Mouse (Mus musculus) stomach, embryonic 15.5 days (tissue): ENCODE measurements at regions not wholly inside any gene's neighbourhood (a gene's known extent, or its start where the extent isn't known, plus 50 kb on each side); places are given as distances from the start of the nearest gene placed in this dataset.

Source experiments
- ATAC-seq: fragments of 200-750 bp; cut with Nextera tagmentation; 2 replicates; pipeline ENCODE4 v1.8.0; 2017; ENCODE audit warnings: low read depth, moderate number of reproducible peaks, moderate TSS enrichment; ENCODE audit not compliant: insufficient read depth, low FRiP score
- H3K27ac ChIP-seq: fragments of 300-500 bp; sonication (generic); 2 replicates; pipeline ENCODE4 v1.5.1; 2015; ENCODE audit warnings: mild to moderate bottlenecking, inconsistent platforms
- H3K27me3 ChIP-seq: fragments of 300-500 bp; sonication (generic); replicated peaks from 2 replicates; pipeline ENCODE4 v1.6.1; 2015; ENCODE audit warnings: inconsistent platforms
- H3K36me3 ChIP-seq: fragments of 300-500 bp; sonication (generic); 2 replicates; pipeline ENCODE4 v1.6.1; 2015; ENCODE audit warnings: inconsistent platforms
- H3K4me1 ChIP-seq: fragments of 300-500 bp; sonication (generic); 2 replicates; pipeline ENCODE4 v1.6.1; 2015; ENCODE audit warnings: inconsistent platforms
- H3K4me2 ChIP-seq: fragments of 300-500 bp; sonication (generic); 2 replicates; pipeline ENCODE4 v1.6.1; 2015; ENCODE audit warnings: mild to moderate bottlenecking, inconsistent platforms
- H3K4me3 ChIP-seq: fragments of 300-500 bp; sonication (generic); replicated peaks from 2 replicates; pipeline ENCODE4 v1.5.1; 2015; ENCODE audit warnings: inconsistent platforms
- H3K9ac ChIP-seq: fragments of 300-500 bp; sonication (generic); 2 replicates; pipeline ENCODE4 v1.6.1; 2015; ENCODE audit warnings: inconsistent platforms
- H3K9me3 ChIP-seq: fragments of 300-500 bp; sonication (generic); 2 replicates; pipeline ENCODE4 v1.6.1; 2016; ENCODE audit warnings: inconsistent platforms
- whole genome bisulfite sequencing: fragments of 180-500 bp; shearing (Covaris S2); methylation state at CpG from one replicate; pipeline ENCODE4 v1.1.7; 2015; 5-methylcytosine and 5-hydroxymethylcytosine counted together

- ATAC-seq = no peak
Measured at GRCm38 (mm10) chr8:23504704-23505103, 1093.5 kb downstream of the Mrps31 start.

GRCm38 (mm10) chr8:23505216-23505615, 1094.1 kb downstream of the Mrps31 start:
- H3K4me2 ChIP-seq = 0 out of 2 replicates have a peak overlapping the region, but pooled peaks have one; percentile 40
- 86% methylated on average over 9 of the region's 9 CpGs for WGBS
- no peak overlapping the region for H3K27ac ChIP-seq
- H3K4me3 ChIP-seq = no peak overlapping the region
- H3K36me3 ChIP-seq = no peaks in the 10 kb centered on the region
- H3K4me1 ChIP-seq = peaks cover 2% of the 10 kb centered on the region; the same call in 1 of the 2 replicates
- no peaks in the 10 kb centered on the region for H3K9me3 ChIP-seq
- ATAC-seq = no peak
- H3K9ac ChIP-seq = no peak overlapping the region
- H3K27me3 ChIP-seq = no peaks in the 10 kb centered on the region

More at GRCm38 (mm10) chr8:23504704-23505103, 1093.5 kb downstream of the Mrps31 start:
- Histone ChIP-seq H3K9me3 (no peaks in the 10 kb centered on the region), H3K9ac (no peak overlapping the region), H3K36me3 (no peaks in the 10 kb centered on the region), H3K4me2 (peak overlapping the region; percentile 40), H3K27ac (no peak overlapping the region), H3K27me3 (no peaks in the 10 kb centered on the region), H3K4me3 (no peak overlapping the region), H3K4me1 (peaks cover 2% of the 10 kb centered on the region; the same call in 1 of the 2 replicates)
- 31% methylated on average over 10 of the region's 10 CpGs for WGBS

GRCm38 (mm10) chr8:23505966-23506365, 1094.8 kb downstream of the Mrps31 start:
- H3K4me1 ChIP-seq = peaks cover 5% of the 10 kb centered on the region; the same call in 1 of the 2 replicates
- no peak for ATAC-seq
- H3K27ac ChIP-seq = no peak overlapping the region
- no peak overlapping the region for H3K4me2 ChIP-seq
- no peaks in the 10 kb centered on the region for H3K36me3 ChIP-seq
- H3K9me3 ChIP-seq = no peaks in the 10 kb centered on the region
- H3K4me3 ChIP-seq = no peak overlapping the region
- no peak overlapping the region for H3K9ac ChIP-seq
- no peaks in the 10 kb centered on the region for H3K27me3 ChIP-seq
- 91% methylated on average over 4 of the region's 4 CpGs for WGBS

- Histone ChIP-seq H3K4me2 (no peak overlapping the region), H3K4me3 (no peak overlapping the region), H3K4me1 (peaks cover 5% of the 10 kb centered on the region; the same call in 1 of the 2 replicates), H3K9ac (no peak overlapping the region), H3K27ac (no peak overlapping the region), H3K9me3 (no peaks in the 10 kb centered on the region), H3K36me3 (no peaks in the 10 kb centered on the region), H3K27me3 (no peaks in the 10 kb centered on the region)
- WGBS = 47% methylated on average over 4 of the region's 4 CpGs
- no peak for ATAC-seq
Measured at GRCm38 (mm10) chr8:23507661-23508060, 1096.5 kb downstream of the Mrps31 start.

- H3K36me3 ChIP-seq = no peaks in the 10 kb centered on the region
- 51% methylated on average over 5 of the region's 5 CpGs for WGBS
- H3K4me3 ChIP-seq = no peak overlapping the region
- no peaks in the 10 kb centered on the region for H3K27me3 ChIP-seq
- H3K4me1 ChIP-seq = peaks cover 3% of the 10 kb centered on the region; the same call in 1 of the 2 replicates
- ATAC-seq = no peak
- H3K4me2 ChIP-seq = no peak overlapping the region
- H3K9me3 ChIP-seq = no peaks in the 10 kb centered on the region
- no peak overlapping the region for H3K9ac ChIP-seq
- H3K27ac ChIP-seq = no peak overlapping the region
Measured at GRCm38 (mm10) chr8:23510076-23510475, 1098.9 kb downstream of the Mrps31 start.

- Histone ChIP-seq H3K9ac (no peak overlapping the region), H3K4me2 (no peak overlapping the region), H3K4me1 (peaks cover 3% of the 10 kb centered on the region; the same call in 1 of the 2 replicates), H3K27me3 (no peaks in the 10 kb centered on the region), H3K27ac (no peak overlapping the region), H3K9me3 (no peaks in the 10 kb centered on the region), H3K4me3 (no peak overlapping the region), H3K36me3 (no peaks in the 10 kb centered on the region)
- ATAC-seq = no peak
- WGBS = 66% methylated on average over 5 of the region's 5 CpGs
Measured at GRCm38 (mm10) chr8:23510561-23510960, 1099.4 kb downstream of the Mrps31 start.

GRCm38 (mm10) chr8:23511264-23511663, 1100.1 kb downstream of the Mrps31 start:
- Histone ChIP-seq H3K9ac (no peak overlapping the region), H3K27me3 (no peaks in the 10 kb centered on the region), H3K4me3 (no peak overlapping the region), H3K9me3 (no peaks in the 10 kb centered on the region), H3K27ac (no peak overlapping the region), H3K4me1 (peaks cover 3% of the 10 kb centered on the region; the same call in 1 of the 2 replicates), H3K4me2 (no peak overlapping the region), H3K36me3 (no peaks in the 10 kb centered on the region)
- ATAC-seq = no peak
- WGBS = 52% methylated on average over 1 of the region's 1 CpGs

GRCm38 (mm10) chr8:23511792-23512191, 1100.6 kb downstream of the Mrps31 start:
- Histone ChIP-seq H3K4me1 (peaks cover 3% of the 10 kb centered on the region; the same call in 1 of the 2 replicates), H3K27ac (no peak overlapping the region), H3K27me3 (no peaks in the 10 kb centered on the region), H3K9me3 (no peaks in the 10 kb centered on the region), H3K4me3 (no peak overlapping the region), H3K36me3 (no peaks in the 10 kb centered on the region), H3K9ac (no peak overlapping the region), H3K4me2 (no peak overlapping the region)
- 91% methylated on average over 6 of the region's 6 CpGs for WGBS
- no peak for ATAC-seq

GRCm38 (mm10) chr8:23516469-23516868, 1105.3 kb downstream of the Mrps31 start:
- H3K27ac ChIP-seq = no peak overlapping the region
- no peak for ATAC-seq
- no peaks in the 10 kb centered on the region for H3K36me3 ChIP-seq
- H3K27me3 ChIP-seq = no peaks in the 10 kb centered on the region
- H3K4me2 ChIP-seq = no peak overlapping the region
- H3K4me1 ChIP-seq = no peaks in the 10 kb centered on the region
- 63% methylated on average over 2 of the region's 2 CpGs for WGBS
- H3K9me3 ChIP-seq = no peaks in the 10 kb centered on the region
- H3K9ac ChIP-seq = no peak overlapping the region
- H3K4me3 ChIP-seq = no peak overlapping the region

GRCm38 (mm10) chr8:23531551-23532142, 1120.5 kb downstream of the Mrps31 start:
- H3K4me2 ChIP-seq = no peak overlapping the region
- no peak overlapping the region for H3K27ac ChIP-seq
- no peaks in the 10 kb centered on the region for H3K9me3 ChIP-seq
- H3K4me3 ChIP-seq = no peak overlapping the region
- H3K4me1 ChIP-seq = no peaks in the 10 kb centered on the region
- no peak for ATAC-seq
- no peak overlapping the region for H3K9ac ChIP-seq
- H3K36me3 ChIP-seq = no peaks in the 10 kb centered on the region
- WGBS = 48% methylated on average over 10 of the region's 10 CpGs
- H3K27me3 ChIP-seq = no peaks in the 10 kb centered on the region

GRCm38 (mm10) chr8:23537681-23538359, 1126.7 kb downstream of the Mrps31 start:
- no peaks in the 10 kb centered on the region for H3K27me3 ChIP-seq
- H3K36me3 ChIP-seq = no peaks in the 10 kb centered on the region
- H3K4me3 ChIP-seq = no peak overlapping the region
- no peak overlapping the region for H3K27ac ChIP-seq
- ATAC-seq = no peak
- 60% methylated on average over 7 of the region's 7 CpGs for WGBS
- no peaks in the 10 kb centered on the region for H3K9me3 ChIP-seq
- H3K9ac ChIP-seq = no peak overlapping the region
- H3K4me1 ChIP-seq = no peaks in the 10 kb centered on the region
- no peak overlapping the region for H3K4me2 ChIP-seq
